Mouse (Mus musculus) megakaryocyte, embryonic 14.5 days (primary cell): ENCODE data around the gene Rce1. TPM values are rescaled to one million over a fixed set of nuclear protein-coding genes. Genes with fewer than 3 reads are reported as not detected.
"Not testable (repeated sequence)": the region's sequence is repeated elsewhere in the genome, so short reads cannot be mapped to it uniquely, and the experiment has no call there.

Experiments
- H3K27me3 ChIP-seq: replicated peaks from 2 replicates; pipeline ENCODE3; 2012; ENCODE audit warnings: inconsistent platforms
- H3K36me3 ChIP-seq: replicated peaks from 2 replicates; pipeline ENCODE3; 2012; ENCODE audit warnings: low read length, inconsistent platforms, mixed read lengths
- H3K4me1 ChIP-seq: 2 replicates; pipeline ENCODE4 v1.6.1; 2012; ENCODE audit warnings: inconsistent platforms
- H3K4me3 ChIP-seq: replicated peaks from 2 replicates; pipeline ENCODE3; 2012; ENCODE audit warnings: moderate library complexity, mild to moderate bottlenecking, inconsistent platforms
- H3K9me3 ChIP-seq: 2 replicates; pipeline ENCODE4 v1.6.1; 2012; ENCODE audit warnings: inconsistent platforms
- FLI1 ChIP-seq: IDR thresholded peaks from 2 replicates; pipeline ENCODE4 v1.6.1; 2012; ENCODE audit warnings: low read length, inconsistent platforms, mixed read lengths
- GATA1 ChIP-seq: IDR thresholded peaks from 3 replicates; pipeline ENCODE4 v1.6.1; 2012; ENCODE audit warnings: mixed read lengths, low read length, inconsistent platforms, borderline replicate concordance
- polyA plus RNA-seq: library from polyadenylated mRNA; stranded (reverse); fragments of >175 nt; gene quantifications from 2 replicates; pipeline ENCODE4 v1.2.3, GENCODE M21; 2012; ENCODE audit warnings: low replicate concordance; ENCODE audit not compliant: insufficient read depth

Gene Rce1
- polyA plus RNA-seq, 1 experiment = 27.3 TPM

GRCm38 (mm10) chr19:4596071-4596470 lies 29.4 kb downstream of the Rce1 start:
- H3K4me1 ChIP-seq = no peaks in the 10 kb centered on the region
- H3K36me3 ChIP-seq = no peaks in the 10 kb centered on the region
- no peak overlapping the region for H3K4me3 ChIP-seq
- TF ChIP-seq GATA1 = no peak
- TF ChIP-seq FLI1 = no peak
- H3K9me3 ChIP-seq = no peaks in the 10 kb centered on the region
- peaks cover 58% of the 10 kb centered on the region for H3K27me3 ChIP-seq

- peaks cover 56% of the 10 kb centered on the region for H3K27me3 ChIP-seq
- H3K4me1 ChIP-seq = no peaks in the 10 kb centered on the region
- H3K36me3 ChIP-seq = no peaks in the 10 kb centered on the region
- TF ChIP-seq GATA1 (no peak), FLI1 (no peak)
- no peak overlapping the region for H3K4me3 ChIP-seq
- H3K9me3 ChIP-seq = no peaks in the 10 kb centered on the region
Observed at GRCm38 (mm10) chr19:4593792-4594522, 31.5 kb downstream of the Rce1 start.

GRCm38 (mm10) chr19:4590025-4590424 lies 35.4 kb downstream of the Rce1 start:
- Histone ChIP-seq H3K4me3 (no peak overlapping the region), H3K4me1 (no peaks in the 10 kb centered on the region), H3K36me3 (no peaks in the 10 kb centered on the region), H3K27me3 (peaks cover 63% of the 10 kb centered on the region), H3K9me3 (no peaks in the 10 kb centered on the region)
- no peak for TF ChIP-seq GATA1
- TF ChIP-seq FLI1 = no peak

- TF ChIP-seq FLI1 = no peak
- no peak for TF ChIP-seq GATA1
- H3K4me3 ChIP-seq = no peak overlapping the region
- H3K36me3 ChIP-seq = no peaks in the 10 kb centered on the region
- H3K9me3 ChIP-seq = no peaks in the 10 kb centered on the region
- no peaks in the 10 kb centered on the region for H3K4me1 ChIP-seq
- peaks cover 66% of the 10 kb centered on the region for H3K27me3 ChIP-seq
Observed at GRCm38 (mm10) chr19:4589081-4589480, 36.4 kb downstream of the Rce1 start.

- TF ChIP-seq GATA1 = no peak
- TF ChIP-seq FLI1 = no peak
- Histone ChIP-seq H3K4me1 (no peaks in the 10 kb centered on the region), H3K4me3 (no peak overlapping the region), H3K9me3 (no peaks in the 10 kb centered on the region), H3K27me3 (peaks cover 66% of the 10 kb centered on the region), H3K36me3 (no peaks in the 10 kb centered on the region)
Observed at GRCm38 (mm10) chr19:4588430-4588829, 37.0 kb downstream of the Rce1 start.

- H3K36me3 ChIP-seq = no peaks in the 10 kb centered on the region
- H3K27me3 ChIP-seq = peaks cover 60% of the 10 kb centered on the region
- H3K4me3 ChIP-seq = no peak overlapping the region
- H3K9me3 ChIP-seq = no peaks in the 10 kb centered on the region
- no peaks in the 10 kb centered on the region for H3K4me1 ChIP-seq
- TF ChIP-seq FLI1 (no peak), GATA1 (no peak)
Observed at GRCm38 (mm10) chr19:4587426-4587825, 38.0 kb downstream of the Rce1 start.

GRCm38 (mm10) chr19:4586783-4587182 lies 38.7 kb downstream of the Rce1 start:
- not testable (repeated sequence) for H3K4me1 ChIP-seq, H3K9me3 ChIP-seq, H3K4me3 ChIP-seq, H3K36me3 ChIP-seq
- peaks cover 58% of the 10 kb centered on the region for H3K27me3 ChIP-seq

- H3K36me3 ChIP-seq = no peaks in the 10 kb centered on the region
- H3K4me3 ChIP-seq = no peak overlapping the region
- H3K9me3 ChIP-seq = no peaks in the 10 kb centered on the region
- TF ChIP-seq FLI1 (no peak), GATA1 (no peak)
- no peaks in the 10 kb centered on the region for H3K4me1 ChIP-seq
- peaks cover 44% of the 10 kb centered on the region for H3K27me3 ChIP-seq
Observed at GRCm38 (mm10) chr19:4583856-4584255, 41.6 kb downstream of the Rce1 start.

- H3K4me3 ChIP-seq = no peak overlapping the region
- H3K4me1 ChIP-seq = no peaks in the 10 kb centered on the region; the same call in 1 of the 2 replicates
- TF ChIP-seq FLI1 (no peak), GATA1 (no peak)
- no peaks in the 10 kb centered on the region for H3K9me3 ChIP-seq
- H3K36me3 ChIP-seq = no peaks in the 10 kb centered on the region
- H3K27me3 ChIP-seq = peaks cover 35% of the 10 kb centered on the region
Observed at GRCm38 (mm10) chr19:4579296-4579695, 46.1 kb downstream of the Rce1 start.

- no peaks in the 10 kb centered on the region for H3K36me3 ChIP-seq
- peaks cover 35% of the 10 kb centered on the region for H3K27me3 ChIP-seq
- no peaks in the 10 kb centered on the region for H3K9me3 ChIP-seq
- H3K4me1 ChIP-seq = no peaks in the 10 kb centered on the region; the same call in 1 of the 2 replicates
- no peak for TF ChIP-seq GATA1
- TF ChIP-seq FLI1 = no peak
- no peak overlapping the region for H3K4me3 ChIP-seq
Observed at GRCm38 (mm10) chr19:4578799-4579198, 46.6 kb downstream of the Rce1 start.

GRCm38 (mm10) chr19:4573241-4573640 lies 52.2 kb downstream of the Rce1 start:
- H3K4me1 ChIP-seq = no peaks in the 10 kb centered on the region; the same call in 1 of the 2 replicates
- no peaks in the 10 kb centered on the region for H3K9me3 ChIP-seq
- H3K36me3 ChIP-seq = no peaks in the 10 kb centered on the region
- peaks cover 44% of the 10 kb centered on the region for H3K27me3 ChIP-seq
- H3K4me3 ChIP-seq = no peak overlapping the region
- TF ChIP-seq GATA1 (no peak), FLI1 (no peak)

Other genes with a start within 250 kb of the Rce1 start
- gene Kdm2a, start 227.4 kb downstream of the Rce1 start, polyA plus RNA-seq = 9.4 and 14.6 TPM in 2 replicates
- 0.16 TPM in 1 of 2 replicates, not detected in the other for gene Rhod, start 186.2 kb downstream of the Rce1 start, polyA plus RNA-seq
- gene Syt12, start 148.2 kb downstream of the Rce1 start, polyA plus RNA-seq = not detected in 2 replicates
- 0.26 TPM in 1 of 2 replicates, not detected in the other for gene 2010003K11Rik, start 127.1 kb downstream of the Rce1 start, polyA plus RNA-seq
- 1.0 and 1.2 TPM in 2 replicates for gene Pcx, start 115.2 kb downstream of the Rce1 start, polyA plus RNA-seq
- 2.4 and 4.7 TPM in 2 replicates for gene Lrfn4, start 10.0 kb downstream of the Rce1 start, polyA plus RNA-seq
- gene Gm960, start 73.0 kb upstream of the Rce1 start, polyA plus RNA-seq = 16.2 TPM in 1 of 2 replicates, not detected in the other
- 0.39 TPM in 1 of 2 replicates, not detected in the other for gene Sptbn2, start 85.5 kb upstream of the Rce1 start, polyA plus RNA-seq
- gene Rbm4b, start 130.9 kb upstream of the Rce1 start, polyA plus RNA-seq = 0.94 and 2.1 TPM in 2 replicates
- 11.4 and 20.1 TPM in 2 replicates for gene Rbm4, start 168.3 kb upstream of the Rce1 start, polyA plus RNA-seq
- 4.9 TPM in 1 of 2 replicates, not detected in the other for gene Gm21992, start 186.0 kb upstream of the Rce1 start, polyA plus RNA-seq
- gene Rbm14, start 186.0 kb upstream of the Rce1 start, polyA plus RNA-seq = 15.3 and 27.4 TPM in 2 replicates
- 108 and 160 TPM in 2 replicates for gene Ccs, start 213.7 kb upstream of the Rce1 start, polyA plus RNA-seq
- not detected in 2 replicates for gene Ccdc87, start 213.7 kb upstream of the Rce1 start, polyA plus RNA-seq
- 7.3 TPM in 1 of 2 replicates, not detected in the other for gene Ctsf, start 229.5 kb upstream of the Rce1 start, polyA plus RNA-seq